In the genomic region with DNA sequence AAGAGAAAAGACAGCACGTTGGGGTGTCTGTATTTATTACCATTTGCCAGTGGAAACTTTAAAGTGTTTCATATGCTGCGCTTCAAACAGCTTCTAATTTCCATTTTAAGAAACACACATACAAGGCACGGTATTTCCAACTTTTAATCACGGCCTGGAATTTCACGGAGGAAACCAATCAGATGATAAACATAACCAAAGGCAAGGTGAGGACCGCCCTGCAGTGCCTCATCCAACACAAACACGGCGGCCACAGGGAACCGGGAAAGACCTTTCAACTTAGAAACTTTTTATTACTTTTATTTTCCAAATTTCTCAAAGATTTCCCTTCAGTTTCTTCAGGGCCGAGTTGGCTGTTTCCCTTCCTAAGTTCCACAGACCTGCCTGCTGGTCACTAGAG, we compare ENCODE assay signal across 10 mouse cellular contexts. TPM values are rescaled to one million over a fixed set of nuclear protein-coding genes. Genes with fewer than 3 reads are reported as not detected.
DNase-seq lines count a peak whose midpoint lies in the region; ATAC-seq lines count a peak whose summit lies in the region.
"Had no signal": no experiment of that assay in that cellular context is flagged by ENCODE, and none has a peak within 500 bp of the region (broad histone marks: within the 10 kb centered on the region; RNA-seq: fewer than 3 reads in every experiment).

No protein-coding gene starts in this region.

- H3K27me3 ChIP-seq in heart, embryonic 14.5 days (ENCODE audit: control insufficient read depth, insufficient read depth, low read length) = no peaks in the 10 kb centered on the region
- peaks cover 5% of the 10 kb centered on the region for H3K27me3 ChIP-seq in midbrain, embryonic 12.5 days
- no peaks in the 10 kb centered on the region for H3K27me3 ChIP-seq in midbrain, embryonic 10.5 days (ENCODE audit: low read depth, poor library complexity, severe bottlenecking)
- H3K27me3 ChIP-seq in limb, embryonic 15.5 days = no peaks in the 10 kb centered on the region; the same call in 1 of the 2 replicates
- no peaks in the 10 kb centered on the region for H3K27me3 ChIP-seq in stomach, embryonic 16.5 days (ENCODE audit: control insufficient read depth, insufficient read depth, low read length)

- no peak for DNase-seq in heart, adult 18-20 months
- no peak for DNase-seq in midbrain, embryonic 10.5 days (ENCODE audit: low spot score)
- no peak for DNase-seq in adrenal gland, adult 2 months
- no peak for DNase-seq in right cerebral cortex, postnatal 25 days
- DNase-seq: kidney, postnatal 10 days had no signal

- peak overlapping the region; percentile 8 to 94; a peak in 3 of 4 replicates for H3K4me3 ChIP-seq in heart, embryonic 14.5 days (ENCODE audit: control insufficient read depth in 1 of 2, insufficient read depth in 1 of 2, low read depth in 1 of 2, low read length in 2 of 2)
- H3K4me3 ChIP-seq in midbrain, embryonic 12.5 days = no peak overlapping the region
- H3K4me3 ChIP-seq in midbrain, embryonic 10.5 days = no peak overlapping the region
- H3K4me3 ChIP-seq in limb, embryonic 15.5 days = no peak overlapping the region
- H3K4me3 ChIP-seq in stomach, embryonic 16.5 days (replicated peaks; ENCODE audit: low read length) = peak overlapping the region; percentile 99

- 44% methylated on average over 10 of the region's 10 CpGs for WGBS in heart, embryonic 14.5 days
- 85% methylated on average over 10 of the region's 10 CpGs for WGBS in midbrain, embryonic 12.5 days
- WGBS in midbrain, embryonic 10.5 days = 88% methylated on average over 10 of the region's 10 CpGs
- 45% methylated on average over 10 of the region's 10 CpGs for WGBS in limb, embryonic 15.5 days
- 44% methylated on average over 10 of the region's 10 CpGs for WGBS in stomach, embryonic 16.5 days

- peak overlapping the region; percentile 95 for H3K9ac ChIP-seq in heart, embryonic 14.5 days (ENCODE audit: low read length)
- no peak overlapping the region for H3K9ac ChIP-seq in midbrain, embryonic 12.5 days (replicated peaks)
- H3K9ac ChIP-seq in limb, embryonic 15.5 days = no peak overlapping the region
- peak overlapping the region; percentile 51; the same call in 1 of the 2 replicates for H3K9ac ChIP-seq in stomach, embryonic 16.5 days (ENCODE audit: low read length)

- 0 out of 4 replicates have a peak overlapping the region, but pooled peaks of 1 of the 2 experiments have one; percentile 14 for H3K27ac ChIP-seq in heart, embryonic 14.5 days (replicated peaks in 1 of 2; ENCODE audit: control insufficient read depth in 1 of 2, insufficient read depth in 1 of 2, low read depth in 2 of 2, low read length in 2 of 2)
- H3K27ac ChIP-seq in midbrain, embryonic 12.5 days (replicated peaks) = no peak overlapping the region
- no peak overlapping the region for H3K27ac ChIP-seq in midbrain, embryonic 10.5 days (replicated peaks)
- no peak overlapping the region for H3K27ac ChIP-seq in limb, embryonic 15.5 days
- H3K27ac ChIP-seq in stomach, embryonic 16.5 days (ENCODE audit: low read length) = no peak overlapping the region; the same call in 1 of the 2 replicates

- H3K4me1 ChIP-seq in heart, embryonic 14.5 days (ENCODE audit: control insufficient read depth in 2 of 2, insufficient read depth in 2 of 2, low read length in 2 of 2) = peaks cover 12 to 48% of the 10 kb centered on the region in 2 experiments
- peaks cover 38% of the 10 kb centered on the region for H3K4me1 ChIP-seq in midbrain, embryonic 12.5 days
- peaks cover 41% of the 10 kb centered on the region for H3K4me1 ChIP-seq in midbrain, embryonic 10.5 days
- peaks cover 45% of the 10 kb centered on the region for H3K4me1 ChIP-seq in limb, embryonic 15.5 days
- peaks cover 31% of the 10 kb centered on the region for H3K4me1 ChIP-seq in stomach, embryonic 16.5 days (ENCODE audit: control insufficient read depth, insufficient read depth, low read length)

- 0 out of 2 replicates have a peak, but pooled peaks cover 5% of the 10 kb centered on the region for H3K36me3 ChIP-seq in heart, embryonic 14.5 days (ENCODE audit: control insufficient read depth, insufficient read depth, low read length)
- no peaks in the 10 kb centered on the region for H3K36me3 ChIP-seq in midbrain, embryonic 12.5 days
- no peaks in the 10 kb centered on the region for H3K36me3 ChIP-seq in midbrain, embryonic 10.5 days
- no peaks in the 10 kb centered on the region for H3K36me3 ChIP-seq in limb, embryonic 15.5 days
- no peaks in the 10 kb centered on the region for H3K36me3 ChIP-seq in stomach, embryonic 16.5 days (ENCODE audit: control insufficient read depth, insufficient read depth, low read length)

- no peaks in the 10 kb centered on the region for H3K9me3 ChIP-seq in heart, embryonic 14.5 days (ENCODE audit: control insufficient read depth, low read length)
- no peaks in the 10 kb centered on the region for H3K9me3 ChIP-seq in midbrain, embryonic 12.5 days
- H3K9me3 ChIP-seq in midbrain, embryonic 10.5 days (replicated peaks) = no peaks in the 10 kb centered on the region
- no peaks in the 10 kb centered on the region for H3K9me3 ChIP-seq in limb, embryonic 15.5 days
- H3K9me3 ChIP-seq in stomach, embryonic 16.5 days (replicated peaks; ENCODE audit: control insufficient read depth, low read length) = no peaks in the 10 kb centered on the region

- peak overlapping the region; percentile 71 for H3K4me2 ChIP-seq in heart, embryonic 14.5 days (ENCODE audit: low read length)
- peak overlapping the region; percentile 87 for H3K4me2 ChIP-seq in midbrain, embryonic 12.5 days (replicated peaks)
- H3K4me2 ChIP-seq in limb, embryonic 15.5 days = peak overlapping the region; percentile 22; the same call in 1 of the 2 replicates
- peak overlapping the region; percentile 92 for H3K4me2 ChIP-seq in stomach, embryonic 16.5 days (ENCODE audit: low read depth, low read length)

- ATAC-seq in heart, embryonic 14.5 days (ENCODE audit: insufficient number of reproducible peaks, insufficient read depth, low FRiP score, low read depth) = no peak
- ATAC-seq in midbrain, embryonic 12.5 days (ENCODE audit: low FRiP score, low read depth) = no peak
- ATAC-seq in limb, embryonic 15.5 days (ENCODE audit: insufficient number of reproducible peaks, low FRiP score, low TSS enrichment, low read depth) = no peak
- no peak for ATAC-seq in stomach, embryonic 16.5 days (ENCODE audit: insufficient read depth, low FRiP score)

RNA-seq across cellular contexts. Expression of a gene that starts 2.8 kb away (rescaled TPM):
- 27.0 and 28.9 TPM in 2 replicates for polyA plus RNA-seq in heart, embryonic 14.5 days (2014; fragmentation: Nextera tagmentation; extraction: Ambion mirVana)
- 10 to 100 TPM; 52.7 to 57.6 TPM for total RNA-seq in heart, adult 18-20 months (2021)
- 39.4 and 40.5 TPM in 2 replicates for polyA plus RNA-seq in midbrain, embryonic 12.5 days (2016; fragmentation: Nextera tagmentation; extraction: Ambion mirVana)
- 31.4 and 32.0 TPM in 2 replicates for polyA plus RNA-seq in midbrain, embryonic 10.5 days (2016; fragmentation: Nextera tagmentation; extraction: Ambion mirVana)
- polyA plus RNA-seq in limb, embryonic 15.5 days (2015; fragmentation: Nextera tagmentation; extraction: Ambion mirVana) = 26.4 and 33.5 TPM in 2 replicates
- polyA plus RNA-seq in stomach, embryonic 16.5 days (2015; fragmentation: Nextera tagmentation; extraction: Ambion mirVana) = 29.3 and 32.9 TPM in 2 replicates
- 100 to 1,000 TPM; 119 to 120 TPM for total RNA-seq in adrenal gland, adult 2 months (2021)
- polyA plus RNA-seq in adrenal gland, adult 2 months (2012; rRNA removed) = 339 and 354 TPM in 2 replicates

RNA-seq across cellular contexts. Expression of a gene that starts 31.9 kb away (rescaled TPM):
- polyA plus RNA-seq in heart, embryonic 14.5 days (2014; fragmentation: Nextera tagmentation; extraction: Ambion mirVana) = 1.2 TPM in 1 of 2 replicates, not detected in the other
- not detected for total RNA-seq in heart, adult 18-20 months (2021)
- polyA plus RNA-seq in midbrain, embryonic 12.5 days (2016; fragmentation: Nextera tagmentation; extraction: Ambion mirVana) = 0.47 TPM in 1 of 2 replicates, not detected in the other
- polyA plus RNA-seq in midbrain, embryonic 10.5 days (2016; fragmentation: Nextera tagmentation; extraction: Ambion mirVana) = not detected in 2 replicates
- 12.4 and 13.2 TPM in 2 replicates for polyA plus RNA-seq in limb, embryonic 15.5 days (2015; fragmentation: Nextera tagmentation; extraction: Ambion mirVana)
- 1.4 and 1.6 TPM in 2 replicates for polyA plus RNA-seq in stomach, embryonic 16.5 days (2015; fragmentation: Nextera tagmentation; extraction: Ambion mirVana)
- total RNA-seq in adrenal gland, adult 2 months (2021) = under 1 TPM; 0.46 to 0.48 TPM
- polyA plus RNA-seq in adrenal gland, adult 2 months (2012; rRNA removed) = 0.17 and 0.30 TPM in 2 replicates
- polyA plus RNA-seq: forebrain, embryonic 11.5 days had no signal

RNA-seq across cellular contexts. Expression of a gene that starts 42.1 kb away (rescaled TPM):
- 8.1 and 9.4 TPM in 2 replicates for polyA plus RNA-seq in heart, embryonic 14.5 days (2014; fragmentation: Nextera tagmentation; extraction: Ambion mirVana)
- 1 to 10 TPM; 3.2 to 4.1 TPM for total RNA-seq in heart, adult 18-20 months (2021)
- polyA plus RNA-seq in midbrain, embryonic 12.5 days (2016; fragmentation: Nextera tagmentation; extraction: Ambion mirVana) = 2.7 and 4.1 TPM in 2 replicates
- polyA plus RNA-seq in midbrain, embryonic 10.5 days (2016; fragmentation: Nextera tagmentation; extraction: Ambion mirVana) = 3.7 and 4.3 TPM in 2 replicates
- polyA plus RNA-seq in limb, embryonic 15.5 days (2015; fragmentation: Nextera tagmentation; extraction: Ambion mirVana) = 6.4 and 9.9 TPM in 2 replicates
- 9.0 and 9.6 TPM in 2 replicates for polyA plus RNA-seq in stomach, embryonic 16.5 days (2015; fragmentation: Nextera tagmentation; extraction: Ambion mirVana)
- 1 to 10 TPM; 4.7 to 7.7 TPM for total RNA-seq in adrenal gland, adult 2 months (2021)
- 12.7 and 13.9 TPM in 2 replicates for polyA plus RNA-seq in adrenal gland, adult 2 months (2012; rRNA removed)

Comparison
In these comparisons a context has a peak if more than half of its experiments do, and no peak if none do; other contexts are left out.
1. H3K4me2 ChIP-seq: peak in every context shown above with its lines; median percentile 92 in stomach, embryonic 16.5 days; 87 in midbrain, embryonic 12.5 days; 71 in heart, embryonic 14.5 days; 22 in limb, embryonic 15.5 days.
2. H3K4me3 ChIP-seq: peak in heart, embryonic 14.5 days (2 of 2) and stomach, embryonic 16.5 days (single experiment); none in midbrain, embryonic 12.5 days (single experiment), midbrain, embryonic 10.5 days (single experiment) and limb, embryonic 15.5 days (single experiment).
3. H3K9ac ChIP-seq: peak in heart, embryonic 14.5 days (single experiment) and stomach, embryonic 16.5 days (single experiment); none in midbrain, embryonic 12.5 days (single experiment) and limb, embryonic 15.5 days (single experiment).